Mouse (Mus musculus) forebrain, embryonic 14.5 days (tissue): ENCODE results near the gene Fa2h. TPM values are rescaled to one million over a fixed set of nuclear protein-coding genes. Genes with fewer than 3 reads are reported as not detected.

Experiments used
- ATAC-seq: fragments of 200-750 bp; cut with Nextera tagmentation; 2 replicates; pipeline ENCODE4 v1.8.0; 2017; ENCODE audit warnings: mild to moderate bottlenecking, moderate library complexity
- DNase-seq: peaks from one replicate; pipeline ENCODE4 v3.0.0-alpha.2; 2015; ENCODE audit warnings: low spot score
- H3K27ac ChIP-seq: fragments of 300-500 bp; sonication (generic); 2 replicates; pipeline ENCODE4 v1.5.1; 2014; ENCODE audit warnings: low read depth, mild to moderate bottlenecking, control low read depth, low read length, moderate library complexity
- H3K27me3 ChIP-seq: fragments of 300-500 bp; sonication (generic); replicated peaks from 2 replicates; pipeline ENCODE4 v1.6.1; 2014; ENCODE audit warnings: low read length, control low read depth, mixed read lengths; ENCODE audit not compliant: control insufficient read depth, insufficient read depth
- H3K36me3 ChIP-seq: fragments of 300-500 bp; sonication (generic); 2 replicates; pipeline ENCODE4 v1.6.1; 2014; ENCODE audit warnings: low read length, control low read depth; ENCODE audit not compliant: control insufficient read depth, insufficient read depth
- H3K4me1 ChIP-seq: fragments of 300-500 bp; sonication (generic); 2 replicates; pipeline ENCODE4 v1.6.1; 2014; ENCODE audit warnings: antibody characterized with exemption, low read length, control low read depth; ENCODE audit not compliant: control insufficient read depth, insufficient read depth
- H3K4me2 ChIP-seq: fragments of 300-500 bp; sonication (generic); 2 replicates; pipeline ENCODE4 v1.6.1; 2014; ENCODE audit warnings: mild to moderate bottlenecking, control low read depth, low read length
- H3K4me3 ChIP-seq: fragments of 300-500 bp; sonication (generic); 2 replicates; pipeline ENCODE4 v1.5.1; 2014; ENCODE audit warnings: low read depth, low read length, control low read depth
- H3K9ac ChIP-seq: fragments of 300-500 bp; sonication (generic); 2 replicates; pipeline ENCODE4 v1.6.1; 2014; ENCODE audit warnings: mild to moderate bottlenecking, low read length, control low read depth, moderate library complexity
- H3K9me3 ChIP-seq: fragments of 300-500 bp; sonication (generic); replicated peaks from 2 replicates; pipeline ENCODE4 v1.6.1; 2016; ENCODE audit warnings: low read length, control low read depth, mixed read lengths; ENCODE audit not compliant: control insufficient read depth
- WGBS: fragments of 180-500 bp; shearing (Covaris S2); extraction: QIAGEN DNeasy Blood & Tissue Kit; methylation state at CpG from one replicate; pipeline ENCODE4 v1.1.7; 2014; 5-methylcytosine and 5-hydroxymethylcytosine counted together
- polyA plus RNA-seq: library from polyadenylated mRNA; unstranded; fragments of >200 nt; fragmentation: Nextera tagmentation; extraction: Ambion mirVana; gene quantifications from 2 replicates; pipeline ENCODE4 v1.2.1, GENCODE M21; 2014

Gene Fa2h
- polyA plus RNA-seq, 1 experiment from 2014 or later: not detected

DNA sequence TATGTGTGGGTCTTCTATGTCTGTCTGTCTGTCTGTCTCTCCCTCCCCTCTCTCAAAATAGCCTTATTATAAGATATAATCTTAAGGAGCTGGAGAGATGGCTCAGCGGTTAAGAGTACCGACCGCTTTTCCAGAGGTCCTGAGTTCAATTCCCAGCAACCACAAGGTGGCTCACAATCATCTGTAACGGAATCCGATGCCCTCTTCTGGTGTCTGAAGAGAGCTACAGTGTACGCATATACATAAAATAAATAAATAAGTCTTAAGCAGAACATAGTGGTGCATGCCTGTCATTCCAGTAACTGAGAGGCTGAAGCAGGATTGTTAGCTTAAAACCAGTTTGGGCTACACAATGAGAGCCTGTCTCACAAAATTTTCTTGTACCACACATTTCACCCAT, 43.0 kb downstream of the Fa2h start:
- WGBS: 87% methylated on average over 6 of the region's 6 CpGs
- DNase-seq: no peak
- H3K9me3 ChIP-seq: no peaks in the 10 kb centered on the region
- ATAC-seq: no peak
- no peak overlapping the region for H3K4me2 ChIP-seq
- H3K9ac ChIP-seq: no peak overlapping the region
- no peaks in the 10 kb centered on the region for H3K4me1 ChIP-seq
- H3K4me3 ChIP-seq: no peak overlapping the region
- no peaks in the 10 kb centered on the region for H3K36me3 ChIP-seq
- H3K27ac ChIP-seq: no peak overlapping the region
- no peaks in the 10 kb centered on the region for H3K27me3 ChIP-seq

DNA sequence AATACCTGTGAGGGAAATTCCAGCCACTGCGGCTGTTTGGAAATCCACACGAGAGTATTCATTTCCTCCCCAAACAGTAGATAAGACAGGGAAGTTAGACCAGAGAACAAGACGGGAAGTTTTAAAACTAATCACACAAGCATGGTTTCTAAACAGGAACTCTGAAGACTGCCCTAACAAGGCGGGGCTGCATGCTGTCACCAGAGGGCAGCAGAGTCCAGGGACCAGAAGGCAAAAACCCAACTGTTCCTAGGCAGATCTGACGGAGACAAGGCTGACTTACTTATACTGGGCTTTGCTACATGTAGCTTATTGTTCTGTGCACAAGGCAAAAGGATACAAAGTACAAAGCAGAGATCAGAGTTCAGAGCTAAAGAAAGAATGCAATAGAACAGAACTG, 50.4 kb downstream of the Fa2h start:
- DNase-seq (peak; percentile 81), ATAC-seq (no peak)
- 19% methylated on average over 5 of the region's 5 CpGs for WGBS
- no peak overlapping the region for H3K4me2 ChIP-seq
- no peak overlapping the region for H3K27ac ChIP-seq
- no peaks in the 10 kb centered on the region for H3K4me1 ChIP-seq
- H3K9ac ChIP-seq: no peak overlapping the region
- H3K9me3 ChIP-seq: no peaks in the 10 kb centered on the region
- H3K36me3 ChIP-seq: no peaks in the 10 kb centered on the region
- no peaks in the 10 kb centered on the region; the same call in 1 of the 2 replicates for H3K27me3 ChIP-seq
- no peak overlapping the region for H3K4me3 ChIP-seq

DNA sequence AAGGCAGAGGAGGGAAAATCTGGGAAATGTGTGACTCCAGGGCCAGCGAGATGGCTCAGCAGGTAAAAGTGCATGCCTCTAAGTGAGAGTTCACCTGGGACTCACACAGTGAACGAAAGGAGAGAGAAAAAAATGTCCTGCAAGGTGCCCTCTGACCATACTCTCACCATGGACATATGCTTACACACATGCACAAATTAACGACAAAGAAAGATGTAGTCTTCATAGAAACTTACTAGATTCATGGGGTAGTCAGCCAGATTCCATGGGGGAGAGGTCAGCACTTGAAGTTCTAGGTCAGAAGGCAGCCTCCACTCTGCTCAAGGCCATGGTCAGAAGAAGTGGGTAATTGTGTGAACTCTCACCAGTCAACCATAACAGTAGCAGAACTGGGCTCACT, 53.4 kb downstream of the Fa2h start:
- H3K4me2 ChIP-seq: no peak overlapping the region
- no peak for ATAC-seq
- no peaks in the 10 kb centered on the region for H3K9me3 ChIP-seq
- H3K27me3 ChIP-seq: no peaks in the 10 kb centered on the region; the same call in none of the 2 replicates
- H3K9ac ChIP-seq: no peak overlapping the region
- 86% methylated on average over 3 of the region's 3 CpGs for WGBS
- H3K4me1 ChIP-seq: no peaks in the 10 kb centered on the region
- H3K27ac ChIP-seq: no peak overlapping the region
- H3K36me3 ChIP-seq: no peaks in the 10 kb centered on the region
- H3K4me3 ChIP-seq: no peak overlapping the region
- DNase-seq: no peak

DNA sequence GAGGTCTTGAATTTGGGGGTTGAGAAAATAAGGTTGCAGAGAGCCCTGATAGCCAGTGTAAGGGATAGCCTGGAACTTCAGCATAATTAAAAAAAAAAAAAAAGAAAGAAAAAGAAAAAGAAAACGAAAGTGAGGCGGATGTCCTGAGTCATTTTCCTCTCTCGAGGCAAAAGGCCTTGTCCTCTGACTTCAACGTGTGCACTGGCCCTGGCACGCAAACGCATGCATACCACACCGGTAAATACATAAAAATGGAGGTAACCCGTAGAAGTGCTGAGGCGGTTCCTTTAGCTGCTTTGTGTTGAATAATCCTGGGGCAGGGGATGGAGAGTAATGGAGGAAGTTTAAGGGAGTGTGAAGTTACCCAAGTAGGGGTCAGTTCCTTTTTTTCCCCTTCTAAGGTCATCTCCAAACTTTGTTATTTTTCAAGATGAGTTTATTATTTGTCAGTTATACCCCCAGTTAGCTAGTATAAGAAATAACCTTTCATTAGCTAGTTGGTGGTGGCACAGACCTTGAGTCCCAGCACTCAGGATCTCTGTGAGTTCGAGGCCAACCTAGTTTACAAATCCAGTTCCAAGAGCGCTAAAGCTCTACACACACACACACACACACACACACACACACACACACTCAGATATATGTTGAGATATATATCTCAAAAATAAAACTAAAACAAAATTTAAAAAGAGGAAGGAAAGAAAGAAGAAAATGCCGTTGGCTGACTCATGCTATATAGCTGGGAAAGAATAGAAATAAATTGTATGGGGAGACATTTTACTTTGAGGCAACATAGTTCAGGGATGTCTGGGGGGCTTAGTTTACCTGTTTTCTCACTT, 55.0 kb downstream of the Fa2h start:
- H3K36me3 ChIP-seq: no peaks in the 10 kb centered on the region
- no peaks in the 10 kb centered on the region for H3K4me1 ChIP-seq
- peak overlapping the region; percentile 36 for H3K4me3 ChIP-seq
- 50% methylated on average over 12 of the region's 12 CpGs for WGBS
- ATAC-seq (no peak), DNase-seq (no peak)
- peak overlapping the region; percentile 64 for H3K4me2 ChIP-seq
- H3K9ac ChIP-seq: no peak overlapping the region; the same call in 1 of the 2 replicates
- H3K27ac ChIP-seq: no peak overlapping the region
- no peaks in the 10 kb centered on the region for H3K9me3 ChIP-seq
- no peaks in the 10 kb centered on the region; the same call in none of the 2 replicates for H3K27me3 ChIP-seq

DNA sequence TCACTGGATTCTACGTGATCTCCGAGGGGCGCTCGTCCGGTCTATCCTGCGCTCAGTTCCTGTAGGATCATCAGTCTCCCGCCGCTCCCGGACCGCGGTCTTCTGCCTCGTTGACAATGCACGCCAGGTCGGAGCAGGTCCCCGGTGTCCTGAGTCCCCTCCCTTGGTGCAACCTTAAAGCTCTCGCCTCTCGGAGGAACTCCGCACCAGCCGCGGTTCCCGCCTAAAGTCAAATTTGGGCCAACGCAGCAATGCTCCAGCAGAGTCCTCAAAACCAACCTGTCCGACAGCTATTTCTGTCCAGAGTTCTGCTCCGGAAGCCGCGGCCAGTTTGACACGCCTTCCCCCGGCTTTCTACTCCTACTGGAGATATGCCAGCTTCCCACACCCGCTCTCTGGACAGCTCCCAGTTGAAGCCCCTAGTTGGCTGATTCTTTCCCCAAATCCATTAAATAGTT, 55.7 kb downstream of the Fa2h start, which contains the start of gene Mlkl:
Mlkl (minus strand) TSS at position 288 of the 458 bp plus-strand sequence.
- H3K36me3 ChIP-seq: no peaks in the 10 kb centered on the region
- H3K4me2 ChIP-seq: peak within 1 kb of the TSS; percentile 64
- no peak within 1 kb of the TSS for H3K27ac ChIP-seq
- peak within 1 kb of the TSS; percentile 36 for H3K4me3 ChIP-seq
- no peaks in the 10 kb centered on the region for H3K4me1 ChIP-seq
- H3K9ac ChIP-seq: peak within 1 kb of the TSS; percentile 54
- under 1% methylated on average over 29 of the region's 29 CpGs for WGBS
- H3K9me3 ChIP-seq: no peaks in the 10 kb centered on the region
- ATAC-seq: no peak
- H3K27me3 ChIP-seq: no peaks in the 10 kb centered on the region; the same call in none of the 2 replicates
- DNase-seq: peak; percentile 41

DNA sequence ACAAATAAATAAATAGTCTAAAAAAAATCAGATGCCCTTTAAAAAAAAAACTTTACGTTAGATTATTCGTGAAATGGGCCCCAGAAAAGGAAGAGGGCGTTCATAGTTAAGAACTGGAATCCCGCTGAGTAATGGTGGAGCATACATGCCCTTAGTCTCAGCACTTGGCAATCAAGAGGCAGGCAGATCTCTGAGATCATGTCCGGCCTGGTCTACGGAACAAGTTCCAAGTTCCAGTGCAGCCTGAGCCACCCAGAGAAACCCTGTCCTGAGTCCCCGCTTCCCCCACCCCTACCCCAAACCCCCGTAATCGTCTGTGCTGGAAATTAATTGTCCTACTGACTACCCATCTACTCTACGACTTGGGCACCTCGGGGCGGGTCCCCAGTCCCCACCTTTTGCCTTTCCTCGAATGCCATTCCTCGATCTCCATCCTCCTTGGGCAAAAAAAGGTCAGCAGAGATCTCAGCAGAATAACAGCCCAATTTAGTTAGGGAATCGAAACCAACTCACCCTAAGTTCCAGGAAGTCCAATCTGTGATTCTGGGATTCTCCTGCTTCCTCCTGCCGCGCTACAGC, 56.2 kb downstream of the Fa2h start:
- DNase-seq (no peak), ATAC-seq (no peak)
- H3K9me3 ChIP-seq: no peaks in the 10 kb centered on the region
- H3K36me3 ChIP-seq: no peaks in the 10 kb centered on the region
- H3K9ac ChIP-seq: peak overlapping the region; percentile 54
- no peaks in the 10 kb centered on the region for H3K4me1 ChIP-seq
- 35% methylated on average over 17 of the region's 17 CpGs for WGBS
- peak overlapping the region; percentile 36 for H3K4me3 ChIP-seq
- H3K4me2 ChIP-seq: peak overlapping the region; percentile 64
- H3K27ac ChIP-seq: no peak overlapping the region
- H3K27me3 ChIP-seq: no peaks in the 10 kb centered on the region; the same call in none of the 2 replicates

DNA sequence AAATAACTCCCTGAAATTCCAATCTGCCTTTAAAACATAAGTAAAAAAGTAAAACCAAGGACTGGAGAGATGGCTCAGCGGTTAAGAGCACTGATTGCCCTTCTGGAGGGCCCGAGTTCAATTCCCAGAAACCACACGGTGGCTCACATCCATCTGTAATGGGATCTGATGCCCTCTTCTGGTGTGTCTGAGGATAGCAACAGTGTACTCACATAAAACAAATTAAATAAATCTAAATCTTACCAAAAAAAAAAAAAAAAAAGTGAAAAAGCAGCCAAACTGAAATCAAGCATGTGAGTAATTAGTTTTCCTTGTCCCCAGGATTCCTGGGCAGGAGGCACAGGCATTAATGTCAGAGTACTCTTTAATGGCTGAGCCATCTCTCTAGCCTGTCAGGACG, 56.9 kb downstream of the Fa2h start:
- H3K4me1 ChIP-seq: no peaks in the 10 kb centered on the region

DNA sequence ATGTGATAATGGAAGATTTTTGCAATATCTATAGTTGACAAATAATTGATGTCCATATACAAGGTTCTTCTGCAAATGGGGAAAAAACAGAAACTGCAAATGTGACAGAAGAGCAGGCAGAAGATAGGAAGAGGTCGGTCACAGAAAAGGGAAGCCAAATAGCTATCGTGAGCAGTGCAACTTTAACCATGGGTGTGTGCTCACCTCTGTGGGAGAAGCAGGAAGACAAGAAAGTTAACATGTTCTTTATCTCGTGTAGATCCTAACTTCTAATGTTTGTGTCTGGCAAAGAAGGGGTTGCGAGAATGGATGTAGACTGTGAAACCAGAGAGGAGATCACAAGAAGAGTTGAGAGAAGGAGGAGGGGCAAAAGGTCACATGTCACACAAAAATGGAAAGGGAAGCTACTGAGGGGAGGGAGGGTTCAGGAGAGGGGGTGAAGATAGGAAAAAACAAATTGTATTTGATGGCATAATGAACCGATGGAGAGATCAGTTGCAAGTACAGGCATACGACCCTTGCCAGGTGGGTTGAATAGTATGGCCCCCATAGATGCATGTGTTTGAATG, 68.3 kb downstream of the Fa2h start:
- Histone ChIP-seq H3K9ac (no peak overlapping the region), H3K4me3 (no peak overlapping the region), H3K4me1 (no peaks in the 10 kb centered on the region), H3K27ac (no peak overlapping the region), H3K27me3 (no peaks in the 10 kb centered on the region), H3K36me3 (no peaks in the 10 kb centered on the region), H3K9me3 (no peaks in the 10 kb centered on the region), H3K4me2 (no peak overlapping the region)
- ATAC-seq (no peak), DNase-seq (no peak)
- 82% methylated on average over 6 of the region's 6 CpGs for WGBS

More for the DNA sequence above, 56.9 kb downstream of the Fa2h start:
- Histone ChIP-seq H3K4me2 (no peak overlapping the region), H3K27me3 (no peaks in the 10 kb centered on the region; the same call in none of the 2 replicates), H3K27ac (no peak overlapping the region), H3K36me3 (no peaks in the 10 kb centered on the region), H3K9me3 (no peaks in the 10 kb centered on the region), H3K9ac (no peak overlapping the region), H3K4me3 (no peak overlapping the region)
- no peak for DNase-seq
- 81% methylated on average over 4 of the region's 4 CpGs for WGBS
- no peak for ATAC-seq
